Mouse (Mus musculus) olfactory bulb, adult 2 months (tissue): ENCODE data around the gene Fbxl3.

Source experiments
- CTCF ChIP-seq: fragments of 200-500 bp; IDR thresholded peaks from 2 replicates; pipeline ENCODE4 v1.5.1; 2012; ENCODE audit warnings: low read depth, mild to moderate bottlenecking, low read length, moderate library complexity; ENCODE audit not compliant: insufficient read depth
- POLR2A ChIP-seq: fragments of 200-500 bp; IDR thresholded peaks from 2 replicates; pipeline ENCODE4 v1.6.1; 2012; ENCODE audit warnings: mild to moderate bottlenecking, low read depth, low read length, moderate library complexity; ENCODE audit not compliant: insufficient read depth

DNA sequence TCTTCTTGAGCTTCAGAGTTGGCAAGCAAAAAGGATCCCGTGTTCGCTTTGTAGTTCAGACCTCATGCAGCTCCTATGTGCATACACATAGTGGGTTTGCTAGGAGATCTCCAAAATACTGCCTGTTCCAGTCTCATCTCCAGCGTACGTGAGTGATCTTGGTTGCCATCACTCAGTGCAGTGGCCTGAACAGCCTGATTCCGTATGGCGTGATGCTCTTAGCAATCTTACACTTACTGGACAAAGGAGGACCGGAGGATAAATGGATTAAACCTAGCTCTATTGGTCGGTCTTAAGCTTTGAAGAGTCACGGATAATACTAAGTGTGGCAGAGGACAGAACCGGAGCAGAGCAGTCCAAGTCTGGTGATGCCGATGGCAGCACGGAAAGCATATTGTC, 29.9 kb downstream of the Fbxl3 start:
- TF ChIP-seq CTCF = no peak
- TF ChIP-seq POLR2A = no peak
